Mouse (Mus musculus) liver (tissue): ENCODE measurements around the gene Slit1.

Experiments
- DNase-seq: peaks from one replicate; pipeline ENCODE4 v3.0.0-alpha.2; 2020; ENCODE audit warnings: mixed read lengths

The Slit1 gene

DNA sequence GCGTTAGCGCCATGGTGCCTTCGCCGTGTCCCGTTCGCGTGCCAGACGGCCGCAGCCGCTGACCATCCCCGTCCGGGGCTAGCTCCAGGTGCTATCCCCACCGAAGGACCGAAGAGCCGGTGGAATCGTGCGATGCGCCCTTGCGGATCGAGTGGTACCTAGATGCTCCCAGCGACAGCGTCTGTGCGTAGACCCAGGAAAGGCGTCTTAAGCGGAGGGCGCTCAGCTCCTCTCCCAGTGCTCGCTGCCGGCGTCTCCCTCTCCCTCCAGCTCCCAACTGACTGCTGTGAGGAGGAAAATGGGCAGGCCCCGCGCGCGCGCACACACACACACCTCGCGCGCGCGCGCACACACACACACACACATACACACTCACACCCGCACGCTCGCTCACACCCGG lies at the start of gene Slit1:
Slit1 (minus strand) TSS at position 270 of the 400 bp plus-strand sequence.
- DNase-seq = no peak

DNA sequence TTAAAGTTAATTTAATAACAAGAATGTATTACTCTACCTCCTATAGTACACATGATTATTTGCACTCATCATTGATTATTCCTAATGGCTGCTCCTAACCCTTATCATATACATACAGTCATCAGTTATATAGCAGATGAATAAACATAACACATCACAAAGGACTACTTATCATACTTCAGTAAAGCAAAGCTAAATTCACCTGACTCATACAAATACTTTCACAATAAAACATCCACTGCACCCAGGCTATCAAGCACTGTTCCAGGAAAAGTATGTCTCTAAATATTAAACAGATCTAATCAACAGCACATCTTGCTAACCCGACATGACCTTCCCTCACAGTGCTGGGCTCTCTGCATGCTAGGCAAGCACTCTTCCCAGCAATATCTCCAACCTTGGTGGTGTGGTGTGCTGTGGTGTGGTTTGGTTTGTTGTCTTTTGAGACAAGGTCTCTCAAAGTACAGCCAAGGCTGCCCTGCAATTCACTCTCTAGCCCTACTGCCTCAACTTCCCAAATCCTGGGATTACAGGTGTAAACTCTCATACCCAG lies 49.5 kb upstream of the Slit1 start:
- DNase-seq = no peak

DNA sequence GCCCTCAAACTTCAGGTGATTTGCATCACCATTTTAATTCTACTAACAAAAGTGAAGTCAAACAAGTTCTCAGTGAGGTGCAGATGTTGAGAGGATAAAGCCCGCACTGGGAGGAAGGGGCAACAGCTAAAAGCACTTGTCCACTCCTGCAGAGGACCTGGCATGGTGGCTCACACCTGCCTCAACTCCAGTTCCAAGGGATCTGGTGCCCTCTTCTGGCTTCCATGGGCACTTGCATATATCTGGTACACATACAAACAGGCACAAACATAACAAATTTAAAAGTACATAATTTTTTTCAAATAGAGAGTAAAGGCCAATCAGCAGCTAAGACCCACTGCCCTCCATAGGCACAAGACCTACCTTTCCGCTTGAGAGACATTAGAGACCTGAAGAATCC lies 47.9 kb upstream of the Slit1 start:
- DNase-seq = no peak

DNA sequence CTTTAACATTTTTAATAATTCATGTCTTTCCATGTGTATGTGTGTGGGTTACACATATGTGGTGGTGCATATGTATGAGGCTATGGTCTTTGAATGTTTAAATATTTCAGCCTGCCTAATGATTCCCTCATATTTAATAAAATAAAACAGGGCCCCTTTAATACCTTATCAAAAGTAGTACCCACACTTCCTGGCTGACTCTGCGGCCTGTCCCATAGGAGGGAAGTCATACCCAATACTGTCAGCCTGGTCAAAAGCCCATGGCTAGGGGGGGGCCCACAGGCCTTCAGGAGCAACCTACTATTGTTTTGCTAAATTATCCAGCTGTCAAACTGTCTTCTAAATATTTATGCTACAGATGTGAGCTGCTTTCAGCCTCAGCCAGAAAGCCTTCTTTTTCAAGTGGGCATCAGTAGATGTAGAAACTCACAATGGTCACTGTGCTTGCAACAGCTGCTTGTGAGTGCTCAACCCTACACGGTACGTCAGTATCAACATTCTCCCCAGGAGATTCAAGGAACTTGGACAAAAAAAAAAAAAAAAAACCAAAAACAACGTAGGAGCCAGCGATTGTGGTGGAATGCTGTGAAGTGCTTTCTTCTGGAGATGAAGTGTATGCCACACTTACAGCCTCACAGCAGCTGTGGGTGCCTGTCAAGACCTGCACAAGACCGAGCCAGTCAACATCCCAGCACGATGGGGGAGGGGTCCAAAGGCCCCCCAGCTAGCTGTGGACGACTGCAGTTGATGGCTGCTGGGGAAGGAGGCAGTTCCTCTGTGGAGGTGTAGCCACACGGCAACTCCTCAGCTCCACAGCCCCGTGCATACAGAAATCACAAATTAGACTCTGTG lies 45.9 kb upstream of the Slit1 start:
- DNase-seq = no peak

DNA sequence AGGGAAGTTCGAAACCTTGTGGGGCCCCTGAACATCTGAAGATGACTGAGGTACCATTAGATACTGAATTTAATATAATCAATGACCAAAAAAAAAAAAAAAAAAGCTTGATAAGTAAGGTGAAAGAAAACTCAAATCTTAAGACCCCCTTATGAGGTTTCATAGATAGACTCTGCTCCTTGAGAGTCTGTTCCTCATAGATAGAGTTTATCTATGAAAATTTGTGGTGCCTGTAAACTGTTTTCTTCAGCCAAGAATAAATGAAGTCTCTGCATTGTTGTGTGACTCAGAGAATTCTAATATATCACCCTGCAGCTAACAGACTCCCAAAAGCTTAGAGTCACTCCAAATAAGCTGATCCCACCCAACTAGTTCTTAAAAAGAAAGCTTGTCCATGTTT lies 43.4 kb upstream of the Slit1 start:
- no peak for DNase-seq

DNA sequence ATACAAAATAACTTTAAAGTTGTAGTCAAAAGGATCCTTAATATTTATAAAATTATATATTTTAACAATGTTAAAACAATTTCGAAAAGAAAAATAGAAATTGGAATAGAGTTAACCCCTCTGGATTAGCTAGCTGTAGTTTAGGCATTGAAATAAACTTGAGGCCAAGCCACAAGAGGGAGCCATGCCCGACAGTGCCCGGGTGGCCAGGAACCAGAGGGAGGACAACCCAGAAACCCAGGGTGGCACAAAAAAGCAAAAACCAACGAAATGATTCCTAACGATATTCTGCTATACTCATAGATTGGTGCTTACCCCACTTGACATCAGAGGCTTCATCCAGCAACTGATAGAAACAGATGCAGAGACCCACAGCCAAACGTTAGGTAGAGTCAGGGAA lies 34.0 kb upstream of the Slit1 start:
- no peak for DNase-seq

DNA sequence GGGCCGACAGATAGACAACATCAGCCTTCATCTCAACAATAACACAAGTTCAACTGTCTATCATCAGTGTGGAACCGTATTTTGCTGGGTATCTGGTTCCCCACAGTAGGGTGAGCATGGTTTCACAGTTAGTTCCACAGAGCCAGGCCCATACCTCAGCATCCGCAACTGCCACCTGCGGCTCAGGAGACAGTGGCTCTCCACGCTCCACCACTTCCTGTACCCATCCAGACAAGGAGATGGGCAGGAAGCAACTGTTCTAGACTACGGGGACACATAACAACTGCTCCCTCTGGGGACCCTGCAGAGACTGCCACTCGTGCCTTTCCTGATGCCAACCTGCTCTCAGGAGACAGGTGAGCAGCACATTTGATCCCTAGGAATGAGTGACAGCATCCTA lies 25.2 kb upstream of the Slit1 start:
- DNase-seq = no peak

DNA sequence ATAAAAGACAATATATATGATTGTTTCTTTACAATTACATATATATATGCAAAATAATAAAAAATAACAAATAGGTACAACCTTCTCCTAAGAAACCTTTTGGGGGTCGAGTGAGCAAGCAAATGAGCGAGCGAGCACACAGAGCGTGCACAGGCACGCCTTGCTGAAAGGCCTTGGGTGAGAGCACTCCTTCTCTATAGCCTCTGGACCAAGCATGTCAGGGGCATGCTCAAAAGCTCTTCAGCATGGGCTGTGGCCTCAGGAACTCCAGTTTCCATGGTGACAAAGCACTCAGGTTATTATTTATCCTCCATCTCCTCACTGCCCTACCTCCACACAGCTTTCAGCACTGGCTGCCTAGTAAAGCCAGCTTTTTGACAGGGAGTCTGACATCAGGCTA lies 23.2 kb upstream of the Slit1 start:
- no peak for DNase-seq

DNA sequence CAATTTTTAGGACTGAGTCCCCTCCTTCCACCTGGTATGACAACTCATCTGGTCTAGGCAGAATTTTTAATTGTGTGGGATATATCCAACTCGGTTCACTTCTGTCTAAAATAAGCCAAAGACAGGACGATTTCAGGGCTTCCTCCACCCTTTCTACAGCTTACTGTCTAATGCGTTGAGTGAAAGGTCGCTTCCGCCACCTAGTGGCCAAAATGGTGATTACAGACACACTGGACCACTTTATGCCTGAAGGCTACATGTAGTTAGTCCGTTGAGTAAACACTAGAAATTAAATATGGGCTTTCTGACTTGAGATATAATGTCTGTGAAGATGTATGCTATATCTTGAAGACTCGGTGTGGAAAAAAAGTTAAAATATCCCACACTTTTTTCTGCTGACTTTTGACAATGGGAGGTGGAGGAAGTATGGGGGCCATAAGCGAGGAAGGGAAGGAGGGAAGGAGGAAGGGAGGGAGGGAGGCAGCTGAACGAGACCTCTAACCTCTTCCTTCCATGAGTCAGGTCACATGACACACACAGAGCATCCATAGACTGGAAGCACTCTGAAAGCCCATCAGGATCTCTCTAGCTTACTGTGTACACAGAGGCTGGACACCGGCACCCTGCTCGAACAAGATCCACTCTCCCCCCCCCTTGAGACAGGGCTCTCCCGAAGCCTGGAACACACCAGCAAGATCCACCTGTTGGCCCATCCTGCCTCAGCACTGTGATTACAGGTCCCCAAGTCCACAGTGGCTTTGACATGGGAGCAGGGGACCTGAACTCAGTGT lies 20.6 kb upstream of the Slit1 start:
- peak; percentile 83 for DNase-seq

DNA sequence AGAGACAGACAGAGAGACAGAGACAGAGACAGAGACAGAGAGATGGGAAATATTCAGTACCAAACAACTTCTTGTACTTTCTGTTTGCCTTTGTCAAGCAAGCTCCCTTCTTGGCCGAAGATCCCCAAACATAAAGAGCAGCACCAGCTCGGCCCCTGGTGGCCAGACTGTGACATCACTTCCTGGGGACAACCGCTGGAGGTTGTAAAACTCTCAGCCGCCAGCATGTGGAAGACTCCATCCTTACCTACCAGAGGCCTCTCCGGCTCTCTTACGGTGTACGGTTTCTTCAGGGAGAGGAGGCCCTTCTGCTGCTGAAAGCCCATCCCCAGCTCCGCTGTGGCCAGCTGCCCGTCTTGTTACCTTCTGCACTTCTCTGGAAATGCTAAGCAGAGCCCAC lies 18.1 kb upstream of the Slit1 start:
- peak; percentile 32 for DNase-seq

DNA sequence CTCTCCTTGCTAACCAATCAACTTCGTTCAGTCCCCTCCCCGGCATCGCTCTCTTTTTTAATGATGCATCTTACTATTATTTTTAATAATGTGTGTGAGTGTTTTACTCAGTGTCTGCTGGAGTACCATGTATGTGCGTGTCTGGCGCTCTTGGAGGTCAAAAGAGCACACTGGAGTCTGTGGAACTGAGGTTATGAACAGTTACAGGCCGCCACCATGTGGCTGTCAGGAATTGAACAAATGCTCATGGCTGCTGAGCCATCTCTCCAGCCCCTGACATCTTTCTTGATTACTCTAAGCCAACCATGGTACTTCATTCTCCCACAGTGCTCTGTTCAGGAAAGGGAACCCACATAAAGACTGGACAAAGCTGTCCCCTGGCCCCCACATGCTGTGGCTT lies 16.3 kb upstream of the Slit1 start:
- DNase-seq = no peak

DNA sequence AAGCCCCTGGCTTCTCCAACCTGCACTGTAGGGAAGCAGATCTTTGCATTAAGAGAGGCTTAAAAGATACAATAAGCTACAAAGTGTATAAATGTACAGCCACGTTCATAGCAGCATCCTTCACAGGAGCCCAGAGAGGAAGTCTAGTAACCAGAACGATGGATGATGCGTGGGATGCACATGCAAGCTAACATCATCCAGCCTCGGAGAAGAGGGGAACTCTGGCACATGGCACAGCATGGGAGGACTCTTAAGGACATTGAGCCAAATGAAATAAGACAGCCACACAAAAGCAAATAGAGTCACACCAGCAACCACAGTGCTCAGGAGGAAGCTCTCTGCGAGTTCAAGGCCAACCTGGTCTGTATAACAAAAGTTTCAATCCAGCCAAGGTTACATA lies 15.8 kb upstream of the Slit1 start:
- DNase-seq = no peak

DNA sequence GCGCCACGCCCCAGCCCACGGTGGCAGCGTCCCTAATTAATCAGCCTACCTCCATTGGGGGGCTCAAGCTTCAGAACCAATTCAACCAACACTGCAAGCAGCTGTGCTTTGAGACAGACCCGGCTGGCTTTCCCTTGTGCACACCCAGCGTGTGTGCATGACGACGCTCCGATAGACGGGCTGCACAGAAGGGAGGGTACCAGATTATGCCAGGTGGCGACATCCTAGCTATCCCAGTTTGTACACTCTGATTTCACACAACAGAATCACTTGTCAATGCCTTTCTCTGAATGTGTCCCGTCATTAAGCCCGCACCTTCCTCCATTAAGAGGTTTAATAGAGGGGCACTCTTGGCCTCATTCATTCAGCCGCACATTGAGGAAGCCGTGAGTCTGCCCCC lies 11.3 kb upstream of the Slit1 start:
- no peak for DNase-seq

DNA sequence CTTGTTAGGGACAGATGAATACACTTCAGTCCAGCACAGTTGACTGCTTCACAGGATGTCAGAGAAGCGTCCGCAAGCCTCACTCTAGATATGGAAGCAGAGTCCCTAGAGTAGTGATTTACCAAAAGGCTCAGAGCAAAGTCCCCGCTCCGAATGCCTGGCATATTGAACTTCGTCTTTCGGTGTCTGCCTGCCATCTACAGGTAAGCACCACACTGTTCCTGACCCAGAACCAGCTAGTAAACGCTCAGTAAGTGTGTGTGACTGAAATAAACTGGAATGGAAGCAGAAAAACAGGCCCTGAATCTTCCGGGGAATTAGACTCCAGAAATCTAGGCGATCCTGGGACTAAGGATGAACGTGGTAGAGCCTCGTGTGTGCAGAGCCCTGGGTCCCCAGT lies 8.4 kb upstream of the Slit1 start:
- no peak for DNase-seq

DNA sequence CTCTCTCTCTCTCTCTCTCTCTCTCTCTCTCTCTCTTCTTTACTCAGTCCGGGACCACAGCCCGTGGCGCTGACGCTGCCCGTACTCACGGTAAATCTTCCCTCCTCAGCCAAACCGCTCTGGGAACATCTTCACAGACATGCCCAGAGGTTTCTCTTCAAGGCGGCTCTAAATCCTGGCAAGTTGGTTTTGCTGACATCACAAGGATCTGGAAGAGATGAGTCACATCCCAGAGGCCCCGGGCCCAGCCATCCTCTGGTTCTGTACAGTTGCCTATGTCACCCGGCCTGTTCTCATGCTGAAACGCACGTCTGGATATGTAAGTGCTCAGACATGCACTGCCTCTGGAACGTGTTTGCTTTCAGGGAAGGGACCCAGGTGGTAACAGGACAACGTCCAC lies 4.0 kb upstream of the Slit1 start:
- no peak for DNase-seq

DNA sequence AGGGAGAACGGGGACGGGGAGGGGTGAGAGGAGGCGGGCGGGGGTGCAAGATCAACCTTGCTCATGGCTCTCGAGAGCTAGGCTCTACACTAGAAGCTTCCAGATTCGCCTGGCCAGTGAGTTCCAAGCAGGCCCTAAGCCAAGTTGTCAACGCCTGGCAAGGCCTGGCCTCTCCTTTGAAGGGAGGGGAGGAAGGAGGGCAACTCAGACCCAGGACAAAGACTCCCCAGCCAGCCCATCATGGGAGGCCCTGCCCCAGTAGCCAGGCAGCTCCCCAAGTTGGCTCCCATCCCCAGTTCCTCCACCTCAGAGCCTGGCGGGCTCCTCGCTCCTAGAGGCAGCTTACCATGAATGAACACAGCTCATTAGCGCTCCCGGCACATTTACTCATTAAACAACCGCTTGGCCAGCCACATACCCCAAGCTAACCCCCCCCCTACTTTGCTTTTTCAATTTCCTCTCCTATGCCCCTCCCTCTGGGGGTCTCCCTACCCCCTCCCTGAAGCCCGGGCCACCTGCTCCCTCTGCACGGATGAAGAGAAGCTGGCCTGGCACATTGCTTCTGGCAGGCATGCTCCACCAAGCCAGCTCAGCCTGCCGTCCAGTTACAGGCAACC lies 2.6 kb upstream of the Slit1 start:
- no peak for DNase-seq

DNA sequence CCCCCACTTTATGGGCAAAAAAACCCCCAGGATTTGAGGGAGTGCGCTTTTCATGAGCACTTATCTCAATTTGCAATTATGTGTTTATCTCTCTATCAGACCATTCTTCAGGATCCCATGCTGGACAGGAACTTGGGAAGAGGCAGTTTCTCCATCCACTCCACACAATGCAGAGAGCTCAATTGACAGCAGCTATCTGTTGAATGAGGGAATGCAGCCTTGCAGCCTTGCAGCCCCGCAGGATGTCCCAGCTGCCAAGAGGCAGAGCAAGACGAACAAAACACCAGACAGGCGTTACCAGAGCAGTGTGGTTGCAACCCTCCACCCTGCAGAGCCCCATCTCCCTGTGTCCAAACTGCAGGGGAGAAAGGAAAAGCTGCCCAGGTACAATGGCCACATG lies 4.6 kb downstream of the Slit1 start:
- no peak for DNase-seq

DNA sequence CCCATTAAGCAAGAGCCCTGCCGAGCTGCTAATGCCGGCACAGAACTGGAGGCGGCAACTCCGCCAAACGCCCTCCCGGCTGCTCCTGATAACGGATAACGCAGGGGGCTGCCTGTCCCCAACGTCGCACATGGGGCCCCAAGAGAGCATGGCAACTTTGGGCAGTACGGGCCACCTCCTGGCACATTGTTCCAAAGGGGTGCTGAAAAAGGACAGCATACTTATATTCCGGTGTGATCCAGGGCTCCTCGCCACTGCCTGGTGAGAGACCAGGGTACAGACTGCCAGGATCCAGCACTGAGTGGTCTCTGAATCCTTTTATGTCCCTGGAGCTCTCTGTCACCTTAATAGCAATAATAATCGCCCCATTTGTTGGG lies 5.0 kb downstream of the Slit1 start:
- DNase-seq = peak; percentile 75

DNA sequence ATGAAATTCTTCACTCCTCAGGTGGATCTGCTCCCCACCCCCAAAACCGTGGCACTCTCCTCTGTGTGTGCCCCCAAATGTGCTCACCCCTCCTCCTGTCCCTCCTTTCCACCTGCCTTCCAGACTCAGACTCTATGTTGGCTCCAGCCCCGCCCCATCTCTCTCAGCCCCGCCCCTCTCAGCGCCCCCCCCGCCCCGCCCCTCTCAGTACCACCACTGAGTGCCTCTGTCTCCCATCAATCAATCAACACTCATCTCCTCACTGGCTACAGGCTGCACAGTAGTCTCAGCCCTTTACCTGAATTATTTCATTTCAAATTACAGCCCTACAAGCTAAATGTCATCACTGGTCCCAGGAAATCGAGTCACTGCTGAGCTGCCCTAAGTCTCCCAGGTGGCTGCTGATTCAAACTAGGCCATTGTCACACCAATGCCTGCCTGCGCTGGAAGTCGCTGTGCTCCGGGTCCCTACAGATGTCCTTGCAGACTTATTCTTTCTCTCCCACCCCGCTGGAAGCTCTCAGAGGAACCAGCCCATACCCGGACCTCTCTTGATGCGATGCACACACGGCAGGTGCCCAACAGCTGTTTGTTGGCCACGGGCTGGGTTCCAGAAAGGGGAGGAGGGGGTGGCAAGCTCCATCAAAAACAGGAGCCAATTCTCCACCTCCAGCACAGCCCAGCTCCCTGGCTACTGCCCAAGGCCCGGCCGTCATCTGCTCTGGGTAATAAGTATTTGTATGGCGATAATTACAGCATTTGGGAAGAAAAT lies 5.6 kb downstream of the Slit1 start:
- DNase-seq = peak; percentile 62

DNA sequence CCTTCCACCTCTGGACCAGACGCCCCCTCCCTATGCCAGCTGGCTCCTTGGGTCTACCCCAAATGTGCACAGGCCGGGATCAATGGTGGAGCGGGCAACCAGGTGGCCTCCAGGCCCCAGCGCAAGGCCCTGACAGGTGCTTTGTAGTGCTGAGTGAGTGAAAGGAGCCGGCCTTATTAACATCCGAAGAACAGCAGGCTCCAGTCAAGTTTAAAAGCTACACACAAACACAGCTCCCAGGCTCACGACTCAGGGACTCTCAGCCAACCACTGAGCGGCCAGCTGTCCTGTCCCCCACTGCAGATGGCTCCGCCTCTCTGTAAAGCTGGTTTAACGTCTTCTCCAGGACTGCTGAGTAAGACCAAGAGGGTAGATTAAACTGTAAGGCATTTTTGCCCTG lies 8.8 kb downstream of the Slit1 start:
- peak; percentile 32 for DNase-seq

DNA sequence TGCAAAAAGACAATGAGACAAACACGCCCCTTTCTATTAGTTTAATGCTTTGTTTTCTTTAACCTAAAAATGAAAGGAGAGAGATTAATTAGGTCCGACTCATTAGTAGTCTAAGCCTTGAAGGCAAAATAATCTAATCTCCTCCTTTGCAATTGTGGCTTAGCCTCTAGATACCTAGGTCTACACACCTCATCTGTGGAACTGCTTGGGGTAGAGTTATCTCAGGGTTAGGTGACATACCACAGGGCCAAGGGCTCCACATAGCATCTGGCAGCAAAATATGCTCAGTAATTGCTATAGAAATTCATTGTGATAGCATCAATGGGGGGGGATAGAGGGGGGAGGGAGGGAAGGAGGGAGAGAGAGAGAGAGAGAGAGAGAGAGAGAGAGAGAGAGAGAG lies 18.0 kb downstream of the Slit1 start:
- no peak for DNase-seq

DNA sequence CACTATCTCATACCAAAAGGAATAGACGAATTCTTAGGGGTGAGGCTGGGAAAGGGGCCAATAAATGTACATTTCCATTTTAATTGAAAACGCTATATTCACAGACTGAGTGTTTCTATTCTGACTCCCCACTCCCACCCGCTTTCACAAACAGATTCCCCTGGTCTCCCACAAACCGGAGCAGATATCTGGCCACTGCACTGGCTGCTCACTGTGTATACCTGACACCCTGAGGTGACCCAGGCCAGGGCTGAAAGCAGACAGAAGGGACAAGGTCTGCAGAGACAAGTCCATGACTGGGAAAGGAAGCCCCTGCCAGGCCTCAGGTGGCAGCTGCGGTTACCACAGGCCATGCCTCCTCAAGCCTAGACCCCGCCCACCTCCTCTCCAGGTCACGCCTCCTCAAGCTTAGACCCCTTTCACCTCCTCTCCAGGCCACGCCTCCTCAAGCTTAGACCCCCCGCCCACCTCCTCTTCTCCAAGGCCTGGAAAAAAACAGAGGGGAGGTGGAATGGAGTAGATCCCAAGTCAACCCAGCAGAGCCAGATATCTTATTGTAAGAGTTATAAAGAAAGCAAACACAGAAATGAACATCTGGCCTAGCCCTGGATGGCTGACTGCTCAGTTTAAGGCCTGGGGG lies 18.5 kb downstream of the Slit1 start:
- DNase-seq = peak; percentile 28
